Mouse (Mus musculus) hindbrain, postnatal 0 days (tissue): ENCODE results near the gene Tex26. TPM values are rescaled to one million over a fixed set of nuclear protein-coding genes. Genes with fewer than 3 reads are reported as not detected.
A peak's percentile ranks its signal among the peaks of the same experiment; 100 is the strongest.

ENCODE experiments used
- ATAC-seq: fragments of 200-750 bp; cut with Nextera tagmentation; 2 replicates; pipeline ENCODE4 v1.8.0; 2017; ENCODE audit warnings: mild to moderate bottlenecking, moderate TSS enrichment, moderate library complexity
- DNase-seq: peaks from one replicate; pipeline ENCODE4 v3.0.0-alpha.2; 2015; ENCODE audit warnings: low spot score
- H3K27ac ChIP-seq: fragments of 300-500 bp; sonication (generic); 2 replicates; pipeline ENCODE4 v1.5.1; 2014; ENCODE audit warnings: mild to moderate bottlenecking
- H3K27me3 ChIP-seq: fragments of 300-500 bp; sonication (generic); 2 replicates; pipeline ENCODE4 v1.6.1; 2014; ENCODE audit warnings: low read length, mixed read lengths; ENCODE audit not compliant: insufficient read depth
- H3K36me3 ChIP-seq: fragments of 300-500 bp; sonication (generic); 2 replicates; pipeline ENCODE4 v1.6.1; 2014; ENCODE audit warnings: low read length, mixed read lengths; ENCODE audit not compliant: insufficient read depth
- H3K4me1 ChIP-seq: fragments of 300-500 bp; sonication (generic); 2 replicates; pipeline ENCODE4 v1.6.1; 2014; ENCODE audit warnings: antibody characterized with exemption, low read length, mixed read lengths; ENCODE audit not compliant: insufficient read depth
- H3K4me2 ChIP-seq: fragments of 300-500 bp; sonication (generic); 2 replicates; pipeline ENCODE4 v1.6.1; 2014; ENCODE audit warnings: low read depth, mild to moderate bottlenecking, low read length, moderate library complexity, mixed read lengths
- H3K4me3 ChIP-seq: fragments of 300-500 bp; sonication (generic); 2 replicates; pipeline ENCODE4 v1.5.1; 2014; ENCODE audit warnings: low read length
- H3K9ac ChIP-seq: fragments of 300-500 bp; sonication (generic); replicated peaks from 2 replicates; pipeline ENCODE4 v1.6.1; 2014; ENCODE audit warnings: mild to moderate bottlenecking, low read length, moderate library complexity, mixed read lengths
- H3K9me3 ChIP-seq: fragments of 300-500 bp; sonication (generic); 2 replicates; pipeline ENCODE4 v1.6.1; 2016; ENCODE audit warnings: low read length, mixed read lengths
- CTCF ChIP-seq: IDR thresholded peaks from 2 replicates; pipeline ENCODE4 v1.5.1; 2016; ENCODE audit warnings: antibody characterized with exemption, control low read depth, low read depth
- WGBS: fragments of 180-500 bp; shearing (Covaris S2); extraction: QIAGEN DNeasy Blood & Tissue Kit; methylation state at CpG from one replicate; pipeline ENCODE4 v1.1.7; 2014; 5-methylcytosine and 5-hydroxymethylcytosine counted together
- polyA plus RNA-seq: library from polyadenylated mRNA; unstranded; fragments of >200 nt; fragmentation: Nextera tagmentation; extraction: Ambion mirVana; gene quantifications from 2 replicates; pipeline ENCODE4 v1.2.1, GENCODE M21; 2015
- total RNA-seq: library from RNA; depleted of rRNA; stranded (reverse); fragments of >200 nt; gene quantifications from 2 replicates; pipeline ENCODE4 v1.2.3, GENCODE M21; 2014

The Tex26 gene
- total and polyA plus RNA-seq, 2 experiments from 2014 or later: 0.31 to 1.6 TPM

GRCm38 (mm10) chr5:149454281-149454680 lies 14.8 kb downstream of the Tex26 start:
- ATAC-seq (no peak), DNase-seq (no peak)
- H3K9ac ChIP-seq: no peak overlapping the region
- H3K27ac ChIP-seq: no peak overlapping the region
- H3K4me3 ChIP-seq: no peak overlapping the region
- H3K9me3 ChIP-seq: no peaks in the 10 kb centered on the region
- no peaks in the 10 kb centered on the region for H3K4me1 ChIP-seq
- H3K36me3 ChIP-seq: no peaks in the 10 kb centered on the region
- no peak overlapping the region for H3K4me2 ChIP-seq
- H3K27me3 ChIP-seq: no peaks in the 10 kb centered on the region
- WGBS: 32% methylated on average over 6 of the region's 6 CpGs
- TF ChIP-seq CTCF: peak; percentile 65

GRCm38 (mm10) chr5:149456544-149456943 lies 17.1 kb downstream of the Tex26 start:
- H3K9ac ChIP-seq: no peak overlapping the region
- DNase-seq (no peak), ATAC-seq (no peak)
- no peaks in the 10 kb centered on the region for H3K9me3 ChIP-seq
- TF ChIP-seq CTCF: peak; percentile 34
- no peak overlapping the region for H3K4me3 ChIP-seq
- H3K4me1 ChIP-seq: peaks cover 4% of the 10 kb centered on the region; the same call in 1 of the 2 replicates
- no peaks in the 10 kb centered on the region for H3K36me3 ChIP-seq
- no peak overlapping the region for H3K4me2 ChIP-seq
- 87% methylated on average over 7 of the region's 7 CpGs for WGBS
- H3K27ac ChIP-seq: no peak overlapping the region
- H3K27me3 ChIP-seq: no peaks in the 10 kb centered on the region

DNA sequence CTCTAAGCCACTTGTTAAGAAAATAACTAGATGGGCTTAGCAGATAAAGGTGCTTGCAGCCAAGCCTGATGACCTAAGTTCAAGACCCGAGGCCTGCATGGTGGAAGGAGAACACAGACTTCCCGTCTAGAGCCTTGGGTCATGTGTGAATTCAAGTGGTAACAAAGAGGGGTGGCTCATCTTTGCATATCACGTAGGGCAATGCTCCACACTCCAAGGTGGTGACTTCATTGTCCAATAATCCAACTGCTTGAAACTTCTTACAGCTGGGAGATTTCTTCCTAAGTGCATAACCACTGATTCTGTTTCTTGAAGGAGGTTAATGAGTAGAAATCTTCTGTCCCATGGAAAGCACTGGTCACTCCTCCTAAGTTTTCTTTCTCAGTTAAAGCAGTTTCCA lies 22.6 kb downstream of the Tex26 start:
- Histone ChIP-seq H3K9ac (no peak overlapping the region), H3K4me2 (no peak overlapping the region), H3K4me1 (peaks cover 4% of the 10 kb centered on the region; the same call in 1 of the 2 replicates), H3K36me3 (no peaks in the 10 kb centered on the region), H3K27ac (no peak overlapping the region), H3K27me3 (no peaks in the 10 kb centered on the region), H3K9me3 (no peaks in the 10 kb centered on the region), H3K4me3 (no peak overlapping the region)
- WGBS: 85% methylated on average over 3 of the region's 3 CpGs
- no peak for ATAC-seq
- TF ChIP-seq CTCF: no peak
- DNase-seq: no peak

- Histone ChIP-seq H3K36me3 (no peaks in the 10 kb centered on the region), H3K9me3 (no peaks in the 10 kb centered on the region), H3K27ac (no peak overlapping the region), H3K4me3 (no peak overlapping the region), H3K4me1 (peaks cover 4% of the 10 kb centered on the region; the same call in 1 of the 2 replicates), H3K9ac (no peak overlapping the region), H3K4me2 (no peak overlapping the region), H3K27me3 (no peaks in the 10 kb centered on the region)
- 50% methylated on average over 5 of the region's 5 CpGs for WGBS
- DNase-seq (no peak), ATAC-seq (no peak)
- no peak for TF ChIP-seq CTCF
Observed at GRCm38 (mm10) chr5:149465305-149465704, 25.8 kb downstream of the Tex26 start.

- Histone ChIP-seq H3K27ac (no peak overlapping the region), H3K4me1 (no peaks in the 10 kb centered on the region), H3K4me2 (no peak overlapping the region), H3K9ac (no peak overlapping the region), H3K36me3 (no peaks in the 10 kb centered on the region), H3K27me3 (no peaks in the 10 kb centered on the region), H3K4me3 (no peak overlapping the region), H3K9me3 (no peaks in the 10 kb centered on the region)
- 91% methylated on average over 9 of the region's 9 CpGs for WGBS
- ATAC-seq: no peak
- peak; percentile 39 for DNase-seq
- peak; percentile 46 for TF ChIP-seq CTCF
Observed at GRCm38 (mm10) chr5:149474142-149474541, 34.7 kb downstream of the Tex26 start.

- Histone ChIP-seq H3K9me3 (no peaks in the 10 kb centered on the region), H3K4me1 (no peaks in the 10 kb centered on the region), H3K27me3 (no peaks in the 10 kb centered on the region), H3K9ac (no peak overlapping the region), H3K4me3 (no peak overlapping the region), H3K27ac (no peak overlapping the region), H3K36me3 (no peaks in the 10 kb centered on the region), H3K4me2 (no peak overlapping the region)
- 70% methylated on average over 16 of the region's 16 CpGs for WGBS
- DNase-seq (peak; percentile 20), ATAC-seq (no peak)
- no peak for TF ChIP-seq CTCF
Observed at GRCm38 (mm10) chr5:149474701-149475468, 35.4 kb downstream of the Tex26 start.

GRCm38 (mm10) chr5:149481920-149482319 lies 42.5 kb downstream of the Tex26 start:
- no peak overlapping the region for H3K4me2 ChIP-seq
- no peak overlapping the region for H3K27ac ChIP-seq
- H3K27me3 ChIP-seq: no peaks in the 10 kb centered on the region
- TF ChIP-seq CTCF: no peak
- 69% methylated on average over 7 of the region's 7 CpGs for WGBS
- no peak overlapping the region for H3K4me3 ChIP-seq
- no peak for ATAC-seq
- no peak for DNase-seq
- no peaks in the 10 kb centered on the region for H3K9me3 ChIP-seq
- H3K4me1 ChIP-seq: no peaks in the 10 kb centered on the region
- no peaks in the 10 kb centered on the region for H3K36me3 ChIP-seq
- H3K9ac ChIP-seq: no peak overlapping the region
